In genomic region chr13:119639302-119639701, GRCm38 (mm10) we compare ENCODE assay signal across 20 mouse cellular contexts. TPM values are rescaled to one million over a fixed set of nuclear protein-coding genes. Genes with fewer than 3 reads are reported as not detected.
DNase-seq lines count a peak whose midpoint lies in the region; ATAC-seq and TF ChIP-seq lines count a peak whose summit lies in the region.
"Had no signal": no experiment of that assay in that cellular context is flagged by ENCODE, and none has a peak within 500 bp of the region (broad histone marks: within the 10 kb centered on the region; RNA-seq: fewer than 3 reads in every experiment).

No protein-coding gene starts in this region.

- no peak for ATAC-seq in kidney, postnatal 0 days (replicated peaks; ENCODE audit: low FRiP score, low read depth)
- peak; percentile 83 for ATAC-seq in granulocyte monocyte progenitor cell, adult 5-6 weeks (replicated peaks; ENCODE audit: poor library complexity, severe bottlenecking)
- peak; percentile 74 for ATAC-seq in megakaryocyte progenitor cell, adult 5-6 weeks (replicated peaks; ENCODE audit: poor library complexity)
- ATAC-seq: forebrain, embryonic 16.5 days; hindbrain, postnatal 0 days had no signal

- H3K36me3 ChIP-seq in kidney, postnatal 0 days (ENCODE audit: insufficient read depth, low read length), result no peaks in the 10 kb centered on the region
- H3K36me3 ChIP-seq: embryonic facial prominence, embryonic 13.5 days; forebrain, embryonic 12.5 days; hindbrain, embryonic 13.5 days had no signal

- peak overlapping the region; percentile 31; the same call in 1 of the 2 replicates for H3K27ac ChIP-seq in kidney, postnatal 0 days
- H3K27ac ChIP-seq: embryonic facial prominence, embryonic 13.5 days; forebrain, embryonic 12.5 days; hindbrain, embryonic 13.5 days; hindbrain, postnatal 0 days had no signal

- TF ChIP-seq CTCF in kidney, postnatal 0 days (IDR thresholded peaks at IDR 0.05; ENCODE audit: low read depth), result no peak

- H3K4me1 ChIP-seq in kidney, postnatal 0 days (replicated peaks; ENCODE audit: insufficient read depth, low read length), result no peaks in the 10 kb centered on the region
- H3K4me1 ChIP-seq: embryonic facial prominence, embryonic 13.5 days; forebrain, embryonic 12.5 days; hindbrain, embryonic 13.5 days had no signal

- no peak for DNase-seq in kidney, postnatal 0 days (ENCODE audit: low spot score)
- no peak for DNase-seq in kidney, adult 9 months
- DNase-seq in adrenal gland, adult (ENCODE audit: inconsistent age in 2 of 2, low spot score in 1 of 2), result no peak
- no peak for DNase-seq in cerebellum, adult 8-10 months
- DNase-seq: adrenal gland, postnatal 10 days; cerebellum, adult 2 months; cerebellum, postnatal 14 days; gastrocnemius, postnatal 14 days; heart, postnatal 10 days; heart, postnatal 4 days had no signal

- H3K27me3 ChIP-seq in kidney, postnatal 0 days (ENCODE audit: insufficient read depth, low read length), result no peaks in the 10 kb centered on the region
- H3K27me3 ChIP-seq: embryonic facial prominence, embryonic 13.5 days; forebrain, embryonic 12.5 days had no signal

- no peak overlapping the region for H3K9ac ChIP-seq in kidney, postnatal 0 days (ENCODE audit: low read depth, low read length)
- H3K9ac ChIP-seq: embryonic facial prominence, embryonic 13.5 days; forebrain, embryonic 12.5 days; hindbrain, embryonic 13.5 days had no signal

- H3K9me3 ChIP-seq in kidney, postnatal 0 days (replicated peaks; ENCODE audit: low read length), result no peaks in the 10 kb centered on the region
- H3K9me3 ChIP-seq: embryonic facial prominence, embryonic 13.5 days; forebrain, embryonic 12.5 days; hindbrain, embryonic 13.5 days had no signal

- 52% methylated on average over 5 of the region's 5 CpGs for WGBS in kidney, postnatal 0 days

- H3K4me3 ChIP-seq in kidney, postnatal 0 days (replicated peaks; ENCODE audit: low read depth, low read length), result no peak overlapping the region
- H3K4me3 ChIP-seq: embryonic facial prominence, embryonic 13.5 days; forebrain, embryonic 12.5 days; hindbrain, embryonic 13.5 days had no signal

- H3K4me2 ChIP-seq in kidney, postnatal 0 days (ENCODE audit: low read length), result no peak overlapping the region
- H3K4me2 ChIP-seq: embryonic facial prominence, embryonic 13.5 days; forebrain, embryonic 12.5 days; hindbrain, embryonic 13.5 days had no signal

RNA-seq across cellular contexts. Expression of gene Ccl28, which starts 15.7 kb away (rescaled TPM):
- polyA plus RNA-seq in kidney, postnatal 0 days (2015; fragmentation: Nextera tagmentation; extraction: Ambion mirVana), result 0.08 and 0.13 TPM in 2 replicates
- total RNA-seq in granulocyte monocyte progenitor cell, adult 5-6 weeks (2014; fragmentation: Nextera tagmentation), result 0.94 TPM in 1 of 2 replicates, not detected in the other
- 0.26 TPM in 1 of 2 replicates, not detected in the other for total RNA-seq in granulocyte monocyte progenitor cell, adult 5-6 weeks (2017)
- total RNA-seq in megakaryocyte progenitor cell, adult 5-6 weeks (2015), result 0.12 and 0.22 TPM in 2 replicates
- 0.27 and 0.67 TPM in 2 replicates for total RNA-seq in megakaryocyte progenitor cell, adult 5-6 weeks (2017)
- total RNA-seq: ES-E14 had no signal
- polyA plus RNA-seq: heart, embryonic 14.5 days; intestine, embryonic 14.5 days had no signal

RNA-seq across cellular contexts. Expression of gene Hmgcs1, which starts 50.9 kb away (rescaled TPM):
- polyA plus RNA-seq in kidney, postnatal 0 days (2015; fragmentation: Nextera tagmentation; extraction: Ambion mirVana), result 153 and 180 TPM in 2 replicates
- 18.3 and 21.5 TPM in 2 replicates for total RNA-seq in granulocyte monocyte progenitor cell, adult 5-6 weeks (2014; fragmentation: Nextera tagmentation)
- total RNA-seq in granulocyte monocyte progenitor cell, adult 5-6 weeks (2017), result 32.9 and 35.5 TPM in 2 replicates
- total RNA-seq in megakaryocyte progenitor cell, adult 5-6 weeks (2015), result 20.1 and 21.7 TPM in 2 replicates
- 26.5 and 34.3 TPM in 2 replicates for total RNA-seq in megakaryocyte progenitor cell, adult 5-6 weeks (2017)
